Mouse (Mus musculus) hindbrain, embryonic 12.5 days (tissue): Measurements from ENCODE around the gene Ddi2. TPM values are rescaled to one million over a fixed set of nuclear protein-coding genes. Genes with fewer than 3 reads are reported as not detected.
A peak's percentile ranks its signal among the peaks of the same experiment; 100 is the strongest.

Experiments
- ATAC-seq: fragments of 200-750 bp; cut with Nextera tagmentation; 2 replicates; pipeline ENCODE4 v1.8.0; 2017; ENCODE audit warnings: moderate TSS enrichment; ENCODE audit not compliant: low FRiP score
- H3K27ac ChIP-seq: fragments of 300-500 bp; sonication (generic); 2 replicates; pipeline ENCODE4 v1.5.1; 2016; ENCODE audit warnings: mild to moderate bottlenecking
- H3K27me3 ChIP-seq: fragments of 300-500 bp; sonication (generic); 2 replicates; pipeline ENCODE4 v1.6.1; 2016; ENCODE audit warnings: mild to moderate bottlenecking
- H3K36me3 ChIP-seq: fragments of 300-500 bp; sonication (generic); 2 replicates; pipeline ENCODE4 v1.6.1; 2016; ENCODE audit warnings: mild to moderate bottlenecking
- H3K4me1 ChIP-seq: fragments of 300-500 bp; sonication (generic); 2 replicates; pipeline ENCODE4 v1.6.1; 2016
- H3K4me2 ChIP-seq: fragments of 300-500 bp; sonication (generic); replicated peaks from 2 replicates; pipeline ENCODE4 v1.6.1; 2016; ENCODE audit warnings: mild to moderate bottlenecking
- H3K4me3 ChIP-seq: fragments of 300-500 bp; sonication (generic); 2 replicates; pipeline ENCODE4 v1.5.1; 2016; ENCODE audit warnings: mild to moderate bottlenecking
- H3K9ac ChIP-seq: fragments of 300-500 bp; sonication (generic); 2 replicates; pipeline ENCODE4 v1.6.1; 2016; ENCODE audit warnings: mild to moderate bottlenecking, moderate library complexity
- H3K9me3 ChIP-seq: fragments of 300-500 bp; sonication (generic); replicated peaks from 2 replicates; pipeline ENCODE4 v1.6.1; 2016; ENCODE audit warnings: mild to moderate bottlenecking
- WGBS: fragments of 180-500 bp; shearing (Covaris S2); methylation state at CpG from one replicate; pipeline ENCODE4 v1.1.7; 2016; 5-methylcytosine and 5-hydroxymethylcytosine counted together
- polyA plus RNA-seq: library from polyadenylated mRNA; unstranded; fragments of >200 nt; fragmentation: Nextera tagmentation; extraction: Ambion mirVana; gene quantifications from 2 replicates; pipeline ENCODE4 v1.2.1, GENCODE M21; 2016

Gene Ddi2
- polyA plus RNA-seq, 1 experiment from 2014 or later, result 28.1 TPM

DNA sequence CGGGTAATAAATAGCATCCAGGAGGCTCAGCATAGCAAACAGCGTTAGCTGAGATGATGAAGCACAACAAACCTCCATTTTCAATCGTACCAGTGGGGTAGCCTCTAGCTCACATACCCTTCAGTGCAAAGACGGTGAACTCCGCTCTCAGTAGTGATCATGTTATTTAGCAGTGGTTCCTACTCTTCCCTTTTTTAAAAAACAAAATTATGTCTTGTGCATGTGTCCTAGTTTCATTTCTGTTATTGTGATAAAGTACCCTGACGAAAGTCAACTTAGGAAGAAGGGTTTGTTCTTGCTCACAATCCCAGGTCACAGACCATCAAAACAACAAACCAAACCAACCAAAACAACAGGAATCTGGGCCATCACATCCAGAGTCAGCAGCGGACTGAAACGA lies 77.2 kb downstream of the Ddi2 start:
- no peak for ATAC-seq
- H3K27me3 ChIP-seq, result no peaks in the 10 kb centered on the region
- H3K9ac ChIP-seq, result no peak overlapping the region
- no peaks in the 10 kb centered on the region for H3K9me3 ChIP-seq
- H3K36me3 ChIP-seq, result peaks cover 20% of the 10 kb centered on the region
- no peak overlapping the region for H3K27ac ChIP-seq
- H3K4me3 ChIP-seq, result no peak overlapping the region
- H3K4me1 ChIP-seq, result peaks cover 19% of the 10 kb centered on the region
- WGBS, result 95% methylated on average over 8 of the region's 8 CpGs
- no peak overlapping the region for H3K4me2 ChIP-seq

DNA sequence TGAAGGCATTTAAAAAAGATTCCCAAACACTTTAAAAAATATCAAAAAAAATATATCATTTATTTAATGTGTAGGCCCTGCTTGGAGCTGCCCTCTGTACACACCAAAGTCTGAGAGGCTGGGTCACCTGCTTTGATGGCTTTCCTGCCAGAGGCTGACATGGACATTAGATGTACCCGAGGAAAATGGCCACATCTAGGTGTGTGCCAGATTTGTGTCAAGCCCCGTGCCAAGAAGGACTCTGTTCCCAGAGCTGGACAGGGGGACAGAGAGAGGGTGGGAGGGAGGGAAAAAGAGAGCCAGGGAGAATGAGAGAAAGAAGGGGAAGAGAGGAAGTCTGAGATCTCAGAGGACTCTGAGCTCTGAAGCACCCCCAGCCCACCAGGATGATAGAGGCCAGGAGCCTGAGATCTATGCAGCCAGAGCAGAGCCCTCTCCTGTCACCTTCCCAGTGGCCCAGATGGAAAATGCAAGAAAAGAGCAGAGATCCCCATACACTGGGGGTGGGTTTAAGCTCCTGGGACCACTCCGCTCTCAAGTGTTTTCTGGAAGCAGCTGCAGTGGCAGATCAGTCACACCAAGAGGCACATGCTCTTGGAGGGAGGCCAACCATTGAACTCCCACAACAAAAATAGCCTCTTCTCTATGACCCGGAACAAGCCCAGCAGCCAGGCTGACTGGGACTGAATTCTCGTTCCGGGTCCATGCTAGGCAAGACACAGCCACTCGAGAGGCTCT lies 79.9 kb downstream of the Ddi2 start:
- Histone ChIP-seq H3K27ac (0 out of 2 replicates have a peak overlapping the region, but pooled peaks have one; percentile 52), H3K4me3 (no peak overlapping the region), H3K4me1 (peaks cover 10% of the 10 kb centered on the region), H3K9me3 (no peaks in the 10 kb centered on the region), H3K36me3 (peaks cover 43% of the 10 kb centered on the region), H3K4me2 (no peak overlapping the region), H3K27me3 (no peaks in the 10 kb centered on the region), H3K9ac (no peak overlapping the region)
- 55% methylated on average over 7 of the region's 7 CpGs for WGBS
- peak; percentile 51; the same call in 1 of the 2 replicates for ATAC-seq

DNA sequence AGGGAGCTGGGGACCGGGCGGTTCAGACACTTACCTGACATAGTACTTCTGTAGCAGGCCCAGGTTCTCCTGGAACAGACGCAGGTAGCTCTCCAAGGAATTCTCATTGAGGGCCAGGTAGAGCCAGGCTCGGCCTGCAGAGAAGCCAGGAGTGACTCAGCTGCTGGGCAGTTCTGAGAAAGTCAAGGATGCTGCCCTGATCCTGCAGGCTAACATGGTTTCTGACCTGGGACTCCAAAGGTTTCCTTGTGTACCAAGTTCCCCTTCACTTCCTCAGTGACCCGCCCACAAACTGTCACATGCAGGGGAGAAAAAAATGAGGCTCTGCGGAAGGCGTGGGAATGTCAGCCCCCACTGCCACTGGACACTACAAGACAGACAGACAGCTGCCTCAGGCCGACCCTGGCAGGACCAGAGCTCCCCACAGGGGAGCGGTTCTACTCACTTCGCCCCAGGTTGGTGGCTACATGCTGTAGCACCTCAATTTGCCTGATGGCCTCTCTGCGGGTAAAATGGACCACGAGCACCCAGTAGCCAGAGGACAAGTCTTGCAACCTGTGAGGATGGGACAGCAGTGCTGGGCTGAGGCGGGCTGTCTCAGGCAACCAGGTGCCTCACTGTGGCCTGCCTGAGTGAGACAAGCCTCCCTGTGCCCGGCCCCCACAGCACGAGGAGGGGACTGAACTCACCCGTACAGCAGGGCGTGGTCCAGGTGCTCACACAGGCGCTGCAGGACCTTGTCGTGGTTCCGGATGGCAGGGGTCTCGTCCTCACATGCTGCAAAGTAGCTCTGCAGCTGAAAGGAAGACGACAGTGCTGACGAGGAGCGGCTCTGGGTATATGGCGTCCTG lies 81.0 kb downstream of the Ddi2 start:
- ATAC-seq, result 0 out of 2 replicates have a peak, but pooled peaks have one; percentile 36
- Histone ChIP-seq H3K9ac (no peak overlapping the region), H3K36me3 (peaks cover 45% of the 10 kb centered on the region), H3K4me3 (no peak overlapping the region), H3K27ac (no peak overlapping the region), H3K4me2 (no peak overlapping the region), H3K9me3 (no peaks in the 10 kb centered on the region), H3K4me1 (peaks cover 10% of the 10 kb centered on the region), H3K27me3 (no peaks in the 10 kb centered on the region)
- 92% methylated on average over 25 of the region's 25 CpGs for WGBS

DNA sequence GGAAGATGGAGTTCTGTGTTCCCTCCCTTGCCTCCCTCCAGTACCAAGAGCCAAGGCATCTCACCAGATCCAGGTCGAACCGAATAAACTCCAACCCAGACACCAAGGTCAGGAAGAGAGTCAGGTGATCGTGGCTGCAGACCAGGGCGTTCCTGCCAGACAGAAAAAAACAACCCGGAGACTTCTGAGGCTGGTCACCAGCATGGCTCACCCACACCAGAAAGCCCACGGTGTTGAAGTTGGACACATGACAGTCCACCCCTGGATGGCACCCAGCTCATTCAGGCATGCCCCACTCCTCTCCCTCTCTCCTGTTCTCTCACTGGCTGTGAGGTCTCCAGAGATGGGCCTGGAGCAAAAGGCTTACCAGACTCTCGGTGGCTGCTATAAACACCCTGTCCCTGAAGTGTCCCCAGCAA lies 81.9 kb downstream of the Ddi2 start:
- Histone ChIP-seq H3K4me3 (no peak overlapping the region), H3K9me3 (no peaks in the 10 kb centered on the region), H3K4me2 (no peak overlapping the region), H3K9ac (no peak overlapping the region), H3K27me3 (no peaks in the 10 kb centered on the region), H3K27ac (no peak overlapping the region), H3K36me3 (peaks cover 52% of the 10 kb centered on the region), H3K4me1 (peaks cover 10% of the 10 kb centered on the region)
- ATAC-seq, result no peak
- 93% methylated on average over 7 of the region's 7 CpGs for WGBS

DNA sequence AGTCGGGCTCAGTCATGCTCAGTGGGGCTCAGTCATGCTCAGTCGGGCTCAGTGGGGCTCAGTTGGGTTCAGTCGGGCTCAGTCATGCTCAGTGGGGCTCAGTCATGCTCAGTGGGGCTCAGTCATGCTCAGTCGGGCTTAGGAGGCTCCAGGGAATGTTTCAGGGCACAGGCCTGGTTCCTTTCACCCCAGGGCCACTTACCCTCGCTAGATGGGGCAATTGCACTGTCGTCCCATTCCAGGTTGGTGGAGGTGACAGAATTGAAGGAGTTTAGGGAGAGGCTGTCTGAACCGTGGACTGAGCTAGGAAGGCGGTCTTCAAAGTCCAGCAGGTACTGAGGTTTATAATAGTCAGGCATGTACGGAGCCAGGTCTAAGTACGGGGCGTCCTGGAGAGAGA lies 83.7 kb downstream of the Ddi2 start:
- Histone ChIP-seq H3K9me3 (no peaks in the 10 kb centered on the region), H3K27ac (no peak overlapping the region), H3K9ac (no peak overlapping the region), H3K36me3 (peaks cover 56% of the 10 kb centered on the region), H3K4me1 (peaks cover 10% of the 10 kb centered on the region), H3K27me3 (no peaks in the 10 kb centered on the region), H3K4me3 (no peak overlapping the region), H3K4me2 (no peak overlapping the region)
- ATAC-seq, result no peak
- 71% methylated on average over 11 of the region's 11 CpGs for WGBS

DNA sequence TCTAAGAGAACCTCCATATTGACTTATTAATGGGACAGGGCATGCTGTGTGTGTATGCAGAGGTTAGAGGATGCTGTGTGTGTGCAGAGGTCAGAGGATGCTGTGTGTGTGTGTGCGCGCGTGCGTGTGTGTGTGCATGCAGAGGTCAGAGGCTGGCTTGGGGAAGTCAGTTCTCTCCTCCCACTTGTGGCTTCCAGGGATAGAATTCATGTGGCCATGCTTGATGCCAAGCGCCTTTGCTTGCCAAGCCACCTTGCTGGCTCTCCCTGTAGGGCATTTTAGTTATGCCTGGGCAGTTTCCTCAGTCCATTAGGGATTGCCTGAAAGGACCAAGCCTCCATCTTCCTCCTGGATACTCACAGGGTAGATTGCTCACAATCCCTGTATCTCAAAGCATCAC lies 86.5 kb downstream of the Ddi2 start:
- Histone ChIP-seq H3K9me3 (no peaks in the 10 kb centered on the region), H3K4me1 (no peaks in the 10 kb centered on the region), H3K9ac (no peak overlapping the region), H3K27me3 (no peaks in the 10 kb centered on the region), H3K27ac (no peak overlapping the region), H3K4me2 (no peak overlapping the region), H3K4me3 (no peak overlapping the region), H3K36me3 (peaks cover 72% of the 10 kb centered on the region)
- 95% methylated on average over 5 of the region's 5 CpGs for WGBS
- ATAC-seq, result no peak

DNA sequence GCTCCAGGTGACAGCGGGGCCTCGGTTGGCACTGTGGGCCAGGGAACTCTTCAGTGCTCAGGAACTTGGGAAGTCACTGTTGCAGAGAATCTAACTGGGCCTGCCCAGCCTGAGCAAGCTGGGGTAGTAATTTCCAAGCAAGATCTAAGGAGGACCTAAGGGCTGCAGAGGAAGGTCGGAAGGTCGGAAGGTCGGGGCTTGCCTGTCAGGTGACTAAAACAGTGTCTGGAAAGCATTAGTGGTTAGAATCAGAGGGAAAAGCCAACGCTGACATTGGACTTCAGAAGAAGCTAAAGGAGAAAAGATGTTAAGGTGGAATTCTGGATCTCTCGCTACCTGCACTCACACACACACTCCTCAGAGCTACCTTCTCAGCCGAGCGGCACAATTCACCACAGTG lies 87.2 kb downstream of the Ddi2 start:
- peaks cover 72% of the 10 kb centered on the region for H3K36me3 ChIP-seq
- no peak for ATAC-seq
- H3K9ac ChIP-seq, result no peak overlapping the region
- no peaks in the 10 kb centered on the region for H3K27me3 ChIP-seq
- no peaks in the 10 kb centered on the region for H3K4me1 ChIP-seq
- H3K27ac ChIP-seq, result no peak overlapping the region
- no peaks in the 10 kb centered on the region for H3K9me3 ChIP-seq
- H3K4me2 ChIP-seq, result no peak overlapping the region
- H3K4me3 ChIP-seq, result no peak overlapping the region
- 78% methylated on average over 9 of the region's 9 CpGs for WGBS

DNA sequence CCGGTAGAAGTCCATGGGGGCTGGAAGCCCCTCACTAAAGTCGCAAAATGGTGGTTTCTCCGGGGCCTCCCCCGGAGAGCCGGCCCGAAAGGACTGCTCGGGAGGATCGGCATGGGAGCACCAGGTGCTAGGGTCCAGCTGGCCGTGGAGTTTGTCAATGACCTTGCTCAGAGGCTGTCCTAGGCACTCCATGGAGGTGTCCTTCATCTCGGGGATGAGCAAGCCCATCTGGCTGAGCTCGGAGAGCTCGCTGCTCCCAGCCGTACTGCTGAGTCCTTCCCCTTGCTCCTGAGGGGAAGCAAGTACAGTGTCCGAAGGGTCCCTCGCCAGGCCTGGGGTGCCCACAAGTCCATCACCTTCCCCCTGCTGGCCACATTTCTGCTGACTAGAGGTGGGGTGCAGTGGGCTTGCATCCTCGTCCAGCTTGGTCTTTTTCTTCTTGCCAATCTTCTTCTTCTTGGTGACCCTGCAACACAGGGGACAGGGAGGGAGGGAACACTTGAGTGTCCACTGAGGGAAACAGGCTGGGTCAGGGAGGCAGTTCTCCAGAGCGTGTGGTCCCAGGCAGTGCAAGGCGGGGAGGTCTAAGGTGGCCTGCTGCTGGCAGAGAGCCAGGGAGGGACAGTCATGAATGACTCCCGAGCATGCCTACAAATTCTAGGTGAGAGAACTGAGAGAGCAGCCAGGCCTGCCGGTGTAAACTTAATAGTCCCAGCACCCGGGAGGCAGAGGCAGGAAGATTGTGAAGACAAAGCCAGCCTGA lies 90.9 kb downstream of the Ddi2 start:
- no peak for ATAC-seq
- no peaks in the 10 kb centered on the region for H3K9me3 ChIP-seq
- no peaks in the 10 kb centered on the region for H3K27me3 ChIP-seq
- no peaks in the 10 kb centered on the region for H3K4me1 ChIP-seq
- H3K27ac ChIP-seq, result no peak overlapping the region
- H3K36me3 ChIP-seq, result peaks cover 85% of the 10 kb centered on the region
- no peak overlapping the region for H3K9ac ChIP-seq
- 94% methylated on average over 21 of the region's 21 CpGs for WGBS
- no peak overlapping the region for H3K4me3 ChIP-seq
- H3K4me2 ChIP-seq, result no peak overlapping the region

DNA sequence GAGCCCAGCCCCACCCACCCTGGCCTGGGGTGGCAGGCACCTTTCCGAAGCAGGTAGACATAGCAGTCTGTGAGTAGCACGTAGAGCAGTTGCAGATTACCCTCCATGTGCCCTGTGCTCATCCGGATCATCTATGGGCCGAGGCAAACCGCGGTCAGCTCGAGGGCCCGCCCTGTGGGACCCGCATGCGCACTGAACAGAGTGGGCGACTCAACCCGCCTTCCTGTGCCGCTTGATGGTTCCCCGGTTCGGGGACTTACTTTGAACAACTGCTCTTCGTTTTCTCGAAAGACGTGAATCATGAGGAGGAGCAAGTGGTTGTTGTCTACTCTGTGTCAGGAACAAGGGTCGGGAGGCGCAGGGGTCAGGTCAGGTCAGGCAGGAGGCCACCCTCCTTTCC lies 92.0 kb downstream of the Ddi2 start:
- no peaks in the 10 kb centered on the region for H3K4me1 ChIP-seq
- no peak overlapping the region for H3K27ac ChIP-seq
- H3K36me3 ChIP-seq, result peaks cover 82% of the 10 kb centered on the region
- no peaks in the 10 kb centered on the region for H3K27me3 ChIP-seq
- 94% methylated on average over 20 of the region's 20 CpGs for WGBS
- no peak overlapping the region for H3K4me3 ChIP-seq
- no peak overlapping the region for H3K4me2 ChIP-seq
- H3K9me3 ChIP-seq, result no peaks in the 10 kb centered on the region
- H3K9ac ChIP-seq, result no peak overlapping the region
- no peak for ATAC-seq

DNA sequence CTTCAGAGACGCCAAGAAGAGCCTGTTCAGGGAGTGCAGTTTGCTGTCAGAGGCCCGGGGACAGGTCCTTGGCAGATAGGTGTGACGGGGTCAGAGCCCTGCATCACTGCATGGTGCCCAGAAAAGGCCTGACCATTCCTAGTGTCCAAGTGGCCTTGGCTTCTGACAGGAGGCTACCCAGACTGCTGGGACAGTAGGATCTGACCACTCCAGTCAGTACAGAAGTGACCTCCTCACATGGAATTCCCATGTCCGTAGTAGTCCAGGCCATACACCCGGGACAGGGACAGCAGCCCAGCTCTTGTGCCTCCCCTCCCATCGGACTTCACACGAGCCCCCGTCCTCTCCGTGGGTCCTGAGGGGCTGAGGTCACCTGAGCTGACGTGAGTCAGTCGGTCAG lies 93.2 kb downstream of the Ddi2 start:
- no peak overlapping the region for H3K27ac ChIP-seq
- H3K4me2 ChIP-seq, result no peak overlapping the region
- H3K4me3 ChIP-seq, result no peak overlapping the region
- no peaks in the 10 kb centered on the region for H3K27me3 ChIP-seq
- no peaks in the 10 kb centered on the region for H3K9me3 ChIP-seq
- H3K36me3 ChIP-seq, result peaks cover 93% of the 10 kb centered on the region
- no peak overlapping the region for H3K9ac ChIP-seq
- no peaks in the 10 kb centered on the region for H3K4me1 ChIP-seq
- 93% methylated on average over 11 of the region's 11 CpGs for WGBS
- no peak for ATAC-seq

DNA sequence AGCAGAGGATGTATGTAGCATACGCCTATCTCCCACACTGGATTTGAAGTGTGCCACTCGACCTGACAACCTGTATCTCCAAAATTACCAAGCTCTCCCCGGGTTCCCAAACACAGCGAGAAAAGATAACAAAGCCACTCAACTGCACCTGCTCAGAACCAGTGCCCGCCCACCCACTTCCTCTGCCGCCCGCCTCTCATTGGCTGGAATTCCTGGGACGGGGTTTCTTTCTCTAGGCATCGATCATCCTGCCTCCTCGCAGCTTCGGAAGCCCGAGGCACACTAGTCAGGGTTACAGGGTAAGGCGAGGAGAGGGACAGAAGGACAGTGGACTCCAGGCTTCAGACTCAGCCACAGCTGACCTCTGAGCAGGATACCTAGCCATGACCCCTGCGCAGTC lies 94.6 kb downstream of the Ddi2 start:
- Histone ChIP-seq H3K4me2 (no peak overlapping the region), H3K9me3 (no peaks in the 10 kb centered on the region), H3K4me3 (no peak overlapping the region), H3K36me3 (peaks cover 84% of the 10 kb centered on the region), H3K9ac (no peak overlapping the region), H3K4me1 (no peaks in the 10 kb centered on the region), H3K27me3 (no peaks in the 10 kb centered on the region), H3K27ac (no peak overlapping the region)
- no peak for ATAC-seq
- WGBS, result 84% methylated on average over 14 of the region's 14 CpGs
